Mouse (Mus musculus): ENCODE measurements at regions not wholly inside any gene's neighbourhood (a gene's known extent, or its start where the extent isn't known, plus 50 kb on each side); places are given as distances from the start of the nearest gene placed in this dataset.

- no peaks in the 10 kb centered on the region for H3K9me3 ChIP-seq (ENCODE audit: control insufficient read depth, low read length)
- H3K4me3 ChIP-seq (ENCODE audit: low read length) = no peak overlapping the region
- H3K4me2 ChIP-seq (ENCODE audit: low read depth, low read length) = no peak overlapping the region
- H3K36me3 ChIP-seq (ENCODE audit: control insufficient read depth, insufficient read depth, low read length) = no peaks in the 10 kb centered on the region
- H3K9ac ChIP-seq (ENCODE audit: low read depth, low read length) = no peak overlapping the region
- no peak for ATAC-seq
- H3K27me3 ChIP-seq (replicated peaks; ENCODE audit: control insufficient read depth, insufficient read depth, low read length) = no peaks in the 10 kb centered on the region
- no peak overlapping the region for H3K27ac ChIP-seq (ENCODE audit: low read length)
- no peaks in the 10 kb centered on the region; the same call in 1 of the 2 replicates for H3K4me1 ChIP-seq (ENCODE audit: control insufficient read depth, insufficient read depth, low read length)
- 59% methylated on average over 1 of the region's 1 CpGs for WGBS
Measured at GRCm38 (mm10) chr10:97249760-97250159, 229.6 kb upstream of the Dcn start.

- no peak overlapping the region for H3K27ac ChIP-seq (ENCODE audit: low read length)
- no peaks in the 10 kb centered on the region for H3K36me3 ChIP-seq (ENCODE audit: control insufficient read depth, insufficient read depth, low read length)
- no peak overlapping the region for H3K9ac ChIP-seq (ENCODE audit: low read depth, low read length)
- H3K27me3 ChIP-seq (replicated peaks; ENCODE audit: control insufficient read depth, insufficient read depth, low read length) = no peaks in the 10 kb centered on the region
- H3K4me2 ChIP-seq (ENCODE audit: low read depth, low read length) = no peak overlapping the region
- WGBS = 83% methylated on average over 2 of the region's 2 CpGs
- H3K4me1 ChIP-seq (ENCODE audit: control insufficient read depth, insufficient read depth, low read length) = no peaks in the 10 kb centered on the region; the same call in 1 of the 2 replicates
- no peak for ATAC-seq
- no peaks in the 10 kb centered on the region for H3K9me3 ChIP-seq (ENCODE audit: control insufficient read depth, low read length)
- no peak overlapping the region for H3K4me3 ChIP-seq (ENCODE audit: low read length)
Measured at GRCm38 (mm10) chr10:97250167-97250566, 229.2 kb upstream of the Dcn start.

- Histone ChIP-seq H3K4me3 (ENCODE audit: low read length) (no peak overlapping the region), H3K9ac (ENCODE audit: low read depth, low read length) (no peak overlapping the region), H3K9me3 (ENCODE audit: control insufficient read depth, low read length) (no peaks in the 10 kb centered on the region), H3K27me3 (replicated peaks; ENCODE audit: control insufficient read depth, insufficient read depth, low read length) (no peaks in the 10 kb centered on the region), H3K4me2 (ENCODE audit: low read depth, low read length) (no peak overlapping the region), H3K27ac (ENCODE audit: low read length) (no peak overlapping the region), H3K36me3 (ENCODE audit: control insufficient read depth, insufficient read depth, low read length) (no peaks in the 10 kb centered on the region), H3K4me1 (ENCODE audit: control insufficient read depth, insufficient read depth, low read length) (no peaks in the 10 kb centered on the region)
- no peak for ATAC-seq
- 51% methylated on average over 6 of the region's 6 CpGs for WGBS
Measured at GRCm38 (mm10) chr10:97265959-97266517, 213.4 kb upstream of the Dcn start.

GRCm38 (mm10) chr10:97282416-97282815 lies 197.0 kb upstream of the Dcn start:
- Histone ChIP-seq H3K4me2 (ENCODE audit: low read depth, low read length) (no peak overlapping the region), H3K9ac (ENCODE audit: low read depth, low read length) (no peak overlapping the region), H3K4me3 (ENCODE audit: low read length) (no peak overlapping the region), H3K27me3 (replicated peaks; ENCODE audit: control insufficient read depth, insufficient read depth, low read length) (no peaks in the 10 kb centered on the region), H3K9me3 (ENCODE audit: control insufficient read depth, low read length) (no peaks in the 10 kb centered on the region), H3K4me1 (ENCODE audit: control insufficient read depth, insufficient read depth, low read length) (no peaks in the 10 kb centered on the region), H3K36me3 (ENCODE audit: control insufficient read depth, insufficient read depth, low read length) (no peaks in the 10 kb centered on the region), H3K27ac (ENCODE audit: low read length) (no peak overlapping the region)
- WGBS = 72% methylated on average over 2 of the region's 2 CpGs
- ATAC-seq = no peak

GRCm38 (mm10) chr10:97282841-97283496 lies 196.4 kb upstream of the Dcn start:
- no peak overlapping the region for H3K4me3 ChIP-seq (ENCODE audit: low read length)
- no peak overlapping the region for H3K27ac ChIP-seq (ENCODE audit: low read length)
- H3K27me3 ChIP-seq (replicated peaks; ENCODE audit: control insufficient read depth, insufficient read depth, low read length) = no peaks in the 10 kb centered on the region
- no peaks in the 10 kb centered on the region for H3K9me3 ChIP-seq (ENCODE audit: control insufficient read depth, low read length)
- H3K9ac ChIP-seq (ENCODE audit: low read depth, low read length) = no peak overlapping the region
- WGBS = 59% methylated on average over 4 of the region's 4 CpGs
- no peak overlapping the region for H3K4me2 ChIP-seq (ENCODE audit: low read depth, low read length)
- no peaks in the 10 kb centered on the region for H3K36me3 ChIP-seq (ENCODE audit: control insufficient read depth, insufficient read depth, low read length)
- ATAC-seq = no peak
- no peaks in the 10 kb centered on the region for H3K4me1 ChIP-seq (ENCODE audit: control insufficient read depth, insufficient read depth, low read length)

- WGBS = 71% methylated on average over 3 of the region's 3 CpGs
- Histone ChIP-seq H3K27ac (ENCODE audit: low read length) (no peak overlapping the region), H3K27me3 (replicated peaks; ENCODE audit: control insufficient read depth, insufficient read depth, low read length) (no peaks in the 10 kb centered on the region)
Measured at GRCm38 (mm10) chr10:97304791-97305355, 174.5 kb upstream of the Dcn start.

GRCm38 (mm10) chr10:97309580-97309979 lies 169.8 kb upstream of the Dcn start:
- H3K9me3 ChIP-seq (ENCODE audit: control insufficient read depth, low read length) = no peaks in the 10 kb centered on the region
- no peaks in the 10 kb centered on the region; the same call in 1 of the 2 replicates for H3K4me1 ChIP-seq (ENCODE audit: control insufficient read depth, insufficient read depth, low read length)
- H3K27ac ChIP-seq (ENCODE audit: low read length) = no peak overlapping the region
- ATAC-seq = no peak
- H3K36me3 ChIP-seq (ENCODE audit: control insufficient read depth, insufficient read depth, low read length) = no peaks in the 10 kb centered on the region
- no peak overlapping the region for H3K4me3 ChIP-seq (ENCODE audit: low read length)
- H3K9ac ChIP-seq (ENCODE audit: low read depth, low read length) = no peak overlapping the region
- 59% methylated on average over 5 of the region's 5 CpGs for WGBS
- no peak overlapping the region for H3K4me2 ChIP-seq (ENCODE audit: low read depth, low read length)
- no peaks in the 10 kb centered on the region for H3K27me3 ChIP-seq (replicated peaks; ENCODE audit: control insufficient read depth, insufficient read depth, low read length)

More at GRCm38 (mm10) chr10:97304791-97305355, 174.5 kb upstream of the Dcn start:
- Histone ChIP-seq H3K9me3 (ENCODE audit: control insufficient read depth, low read length) (no peaks in the 10 kb centered on the region), H3K9ac (ENCODE audit: low read depth, low read length) (no peak overlapping the region), H3K4me1 (ENCODE audit: control insufficient read depth, insufficient read depth, low read length) (no peaks in the 10 kb centered on the region), H3K36me3 (ENCODE audit: control insufficient read depth, insufficient read depth, low read length) (no peaks in the 10 kb centered on the region), H3K4me3 (ENCODE audit: low read length) (no peak overlapping the region), H3K4me2 (ENCODE audit: low read depth, low read length) (no peak overlapping the region)
- no peak; the same call in 1 of the 2 replicates for ATAC-seq

GRCm38 (mm10) chr10:97312509-97312908 lies 166.9 kb upstream of the Dcn start:
- Histone ChIP-seq H3K27me3 (replicated peaks; ENCODE audit: control insufficient read depth, insufficient read depth, low read length) (no peaks in the 10 kb centered on the region), H3K9me3 (ENCODE audit: control insufficient read depth, low read length) (no peaks in the 10 kb centered on the region), H3K4me2 (ENCODE audit: low read depth, low read length) (peak overlapping the region; percentile 28; the same call in 1 of the 2 replicates), H3K4me3 (ENCODE audit: low read length) (peak overlapping the region; percentile 48), H3K4me1 (ENCODE audit: control insufficient read depth, insufficient read depth, low read length) (no peaks in the 10 kb centered on the region; the same call in 1 of the 2 replicates), H3K27ac (ENCODE audit: low read length) (no peak overlapping the region), H3K36me3 (ENCODE audit: control insufficient read depth, insufficient read depth, low read length) (no peaks in the 10 kb centered on the region), H3K9ac (ENCODE audit: low read depth, low read length) (peak overlapping the region; percentile 62; the same call in 1 of the 2 replicates)
- peak; percentile 63 for ATAC-seq
- WGBS = 17% methylated on average over 12 of the region's 12 CpGs

- Histone ChIP-seq H3K9me3 (ENCODE audit: control insufficient read depth, low read length) (no peaks in the 10 kb centered on the region), H3K4me1 (ENCODE audit: control insufficient read depth, insufficient read depth, low read length) (no peaks in the 10 kb centered on the region; the same call in 1 of the 2 replicates), H3K4me3 (ENCODE audit: low read length) (peak overlapping the region; percentile 48), H3K4me2 (ENCODE audit: low read depth, low read length) (peak overlapping the region; percentile 80), H3K36me3 (ENCODE audit: control insufficient read depth, insufficient read depth, low read length) (no peaks in the 10 kb centered on the region), H3K9ac (ENCODE audit: low read depth, low read length) (peak overlapping the region; percentile 62), H3K27me3 (replicated peaks; ENCODE audit: control insufficient read depth, insufficient read depth, low read length) (no peaks in the 10 kb centered on the region), H3K27ac (ENCODE audit: low read length) (peak overlapping the region; percentile 95)
- peak; percentile 95 for ATAC-seq
- under 1% methylated on average over 17 of the region's 17 CpGs for WGBS
Measured at GRCm38 (mm10) chr10:97312978-97313377, 166.4 kb upstream of the Dcn start.
